Mouse (Mus musculus) liver, embryonic 14.5 days (tissue): ENCODE measurements around the gene Zfp786.

ENCODE experiments used
- CTCF ChIP-seq: IDR thresholded peaks from 2 replicates; pipeline ENCODE4 v1.5.1; 2016; ENCODE audit warnings: antibody characterized with exemption, low read depth, control low read depth
- EP300 ChIP-seq: IDR thresholded peaks from 2 replicates; pipeline ENCODE4 v1.6.1; 2016; ENCODE audit warnings: antibody characterized with exemption, low read depth

DNA sequence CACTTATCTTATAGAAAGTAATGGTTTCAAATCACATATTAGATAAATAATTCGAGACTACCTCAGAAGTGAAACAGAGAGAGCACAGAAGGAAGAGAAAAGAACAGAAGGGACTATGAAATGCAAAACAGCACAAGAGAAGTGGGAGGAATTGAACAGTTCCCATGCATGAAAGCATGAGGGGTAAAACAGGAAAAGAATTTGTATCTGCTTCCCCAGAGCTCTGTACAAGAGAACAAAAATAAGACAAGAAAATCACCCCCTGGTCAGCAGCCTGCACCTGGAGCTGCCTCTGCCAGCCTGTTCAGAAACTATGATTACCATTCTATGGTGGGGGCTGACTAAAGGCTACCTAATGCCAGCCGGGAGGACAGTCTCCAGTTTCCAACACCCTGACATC lies 23.2 kb downstream of the Zfp786 start:
- TF ChIP-seq CTCF: no peak
- TF ChIP-seq EP300: no peak
